Mouse (Mus musculus) lung, postnatal 14 days (tissue): ENCODE measurements around the gene Lef1.
A peak's percentile ranks its signal among the peaks of the same experiment; 100 is the strongest.

ENCODE experiments used
- DNase-seq: peaks from one replicate; pipeline ENCODE4 v3.0.0; 2021

Lef1 gene

DNA sequence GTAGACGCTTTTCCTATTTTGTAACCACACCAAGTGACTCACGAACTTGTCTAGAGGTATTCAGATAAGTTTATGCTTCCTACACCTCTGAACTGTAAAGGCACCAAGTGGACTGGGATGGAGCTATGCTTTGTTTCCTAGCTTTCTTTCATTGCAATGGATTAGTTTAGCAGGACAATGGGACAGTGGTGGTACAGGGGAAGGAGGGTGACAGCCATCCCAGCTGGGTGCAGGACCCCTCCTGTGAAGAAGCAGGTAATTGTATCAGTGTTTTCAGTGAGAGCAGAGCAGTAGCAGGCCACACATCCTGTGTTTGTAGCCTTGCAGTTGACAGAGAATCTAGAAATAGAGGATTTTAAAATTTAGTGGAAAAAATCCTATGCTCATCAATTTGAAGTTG, 34.0 kb downstream of the Lef1 start:
- no peak for DNase-seq

DNA sequence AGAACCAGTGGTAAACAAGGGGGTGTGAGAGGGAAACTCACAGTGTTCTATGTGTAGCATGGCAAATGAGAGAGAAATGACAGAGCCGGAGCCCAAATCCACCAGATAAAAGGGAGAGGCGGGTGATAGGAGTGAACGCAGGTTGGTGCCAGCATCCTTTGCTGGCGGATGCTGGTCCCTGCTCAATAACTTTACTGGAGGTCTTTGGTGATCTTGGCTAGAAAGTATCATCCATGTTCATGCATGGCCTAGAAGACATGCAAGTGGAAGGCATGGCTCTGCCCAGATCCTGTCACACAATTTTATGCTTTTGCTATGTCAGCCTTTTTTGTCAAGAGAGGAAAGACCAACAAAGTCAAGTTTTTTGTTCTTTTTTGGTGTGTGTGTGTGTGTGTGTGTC, 42.6 kb downstream of the Lef1 start:
- DNase-seq, result no peak

DNA sequence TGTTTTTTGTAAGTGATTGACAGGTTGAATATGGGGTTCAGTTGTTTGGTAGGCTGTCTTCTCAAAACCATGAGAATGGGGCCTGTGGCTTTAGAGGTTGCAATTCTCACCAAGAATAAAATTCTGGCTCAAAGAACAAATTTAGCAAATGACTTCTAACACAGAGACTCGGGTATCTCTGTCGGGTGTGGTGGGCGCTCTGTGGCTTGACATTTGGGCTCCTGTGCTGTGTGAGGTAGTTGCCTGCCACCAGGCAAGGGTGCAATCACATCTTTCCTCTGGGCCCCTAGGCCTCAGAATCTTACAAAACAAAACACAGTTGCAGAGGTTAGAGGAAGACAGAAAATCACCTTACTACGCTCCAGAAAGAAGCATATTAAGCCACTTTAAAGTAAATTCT, 43.6 kb downstream of the Lef1 start:
- DNase-seq, result no peak

DNA sequence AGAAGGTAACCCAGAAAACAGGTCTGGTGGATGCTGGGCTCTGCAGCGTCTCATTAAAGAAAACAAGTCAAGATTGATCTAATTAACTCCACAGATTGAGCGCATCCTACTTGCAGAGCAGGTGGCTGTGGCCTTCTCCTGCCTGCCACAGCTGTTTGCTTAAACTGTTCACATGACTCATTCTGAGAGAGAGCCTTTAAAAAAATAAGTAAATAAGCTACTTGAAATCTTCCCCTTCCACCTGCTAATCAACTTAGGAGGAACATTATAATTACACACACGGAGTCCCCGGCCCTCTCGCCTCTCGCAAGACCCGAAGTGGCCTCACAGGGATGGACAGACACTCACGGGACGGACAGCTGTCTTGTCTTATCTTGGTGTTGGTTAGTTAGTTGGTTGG, 44.3 kb downstream of the Lef1 start:
- DNase-seq, result no peak

DNA sequence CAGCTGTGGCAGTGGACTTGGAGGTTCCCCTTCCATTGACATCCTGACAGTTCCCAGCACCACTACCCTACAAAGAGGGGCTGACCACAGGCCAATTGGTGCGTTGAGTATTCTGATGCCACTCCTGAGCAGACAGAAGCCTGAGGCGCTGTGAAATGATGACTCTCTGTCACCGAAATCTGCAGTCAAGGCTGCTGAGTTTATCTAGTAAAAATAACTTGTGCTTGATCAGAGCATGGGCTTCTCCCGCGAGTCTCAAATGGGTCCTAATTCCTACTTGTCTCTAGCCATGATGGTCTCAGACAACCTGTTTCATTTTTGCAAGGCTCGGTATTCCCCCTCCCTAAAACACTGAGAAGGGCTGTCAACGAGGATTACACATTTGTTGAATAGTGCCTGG, 44.8 kb downstream of the Lef1 start:
- DNase-seq, result no peak

DNA sequence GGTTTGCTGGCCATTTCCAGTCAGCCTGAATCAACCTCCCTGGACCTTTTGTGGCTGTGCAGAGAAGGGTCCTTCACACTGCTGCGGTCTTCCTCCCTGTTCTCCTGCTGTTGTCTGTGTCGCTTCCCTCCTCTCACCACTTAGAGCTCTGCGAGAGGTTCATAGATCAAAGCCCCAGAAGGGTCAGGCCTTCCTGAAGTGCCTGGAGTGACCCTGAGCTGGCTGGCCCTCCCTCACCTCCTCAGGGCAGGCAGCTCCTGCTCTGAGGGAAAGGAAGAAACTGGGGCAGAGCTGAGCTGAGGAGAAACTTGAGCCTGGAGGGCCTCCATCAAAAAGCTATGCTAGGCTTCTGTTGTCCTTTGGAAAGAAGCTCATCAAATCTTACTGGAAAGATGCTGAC, 45.4 kb downstream of the Lef1 start:
- DNase-seq, result no peak

DNA sequence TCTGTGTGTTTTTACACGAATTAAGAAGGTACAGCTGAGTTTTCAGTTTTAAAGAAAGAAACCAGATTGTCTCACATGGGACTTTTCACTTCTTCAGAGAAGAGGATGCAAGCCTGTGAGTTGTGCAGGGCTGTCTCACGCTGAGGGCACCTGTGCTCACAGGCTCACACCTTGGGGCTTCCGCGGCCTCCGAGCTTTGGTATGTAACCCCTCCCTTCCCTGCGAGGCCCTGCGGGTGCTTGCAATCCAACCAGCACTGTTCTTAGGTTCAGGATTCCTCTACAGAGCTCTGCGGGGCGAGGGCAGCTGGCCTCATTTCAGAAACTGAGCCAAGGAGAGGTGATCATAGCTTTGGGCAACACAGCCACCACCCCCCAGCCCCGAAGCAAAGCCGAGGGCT, 46.1 kb downstream of the Lef1 start:
- no peak for DNase-seq

DNA sequence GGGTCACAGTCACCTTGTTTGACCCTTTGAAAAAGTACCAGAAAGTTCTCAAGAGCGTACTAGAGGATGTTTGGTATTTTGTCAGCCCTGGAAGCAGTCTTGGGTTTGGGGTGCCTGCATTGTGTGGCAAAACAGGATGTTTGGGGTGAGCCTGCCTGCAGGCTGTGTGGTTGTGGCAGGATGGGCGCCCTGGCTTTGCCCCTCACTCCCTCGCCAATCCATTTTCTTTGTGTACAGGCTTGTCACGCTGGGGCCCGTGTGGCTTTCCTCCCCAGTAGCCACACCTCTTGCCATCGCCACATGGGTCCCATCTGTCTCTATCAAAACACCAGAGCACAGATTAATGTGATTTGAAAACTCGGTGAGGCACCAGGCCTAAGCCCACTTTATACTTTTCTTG, 47.2 kb downstream of the Lef1 start:
- no peak for DNase-seq

DNA sequence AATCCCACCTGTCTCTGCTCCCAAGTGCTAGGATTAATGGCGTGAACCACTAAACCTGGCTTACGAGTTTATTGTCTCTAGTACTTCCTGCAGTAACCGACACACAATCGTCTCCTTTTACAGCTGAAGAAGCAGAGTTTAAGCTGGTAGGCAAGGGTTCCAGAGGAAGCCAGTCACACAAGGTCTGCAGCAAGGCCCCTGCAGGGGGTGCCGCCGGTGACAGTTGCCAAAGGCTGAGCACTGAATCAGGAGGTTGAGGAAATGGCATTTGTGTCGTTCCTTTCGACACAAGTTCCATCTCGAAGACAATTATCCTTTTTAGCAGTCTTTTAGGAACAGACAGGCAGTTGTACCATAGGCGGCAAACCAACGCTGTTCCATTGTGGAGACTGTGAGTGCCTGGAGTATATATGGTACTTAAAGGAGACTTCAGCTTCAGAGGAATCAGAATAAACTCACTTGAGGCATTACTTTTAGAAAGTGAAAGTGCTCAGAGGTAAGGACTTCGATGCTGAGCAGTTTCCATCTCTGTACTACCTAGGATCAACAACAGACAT, 49.0 kb downstream of the Lef1 start:
- DNase-seq, result no peak

DNA sequence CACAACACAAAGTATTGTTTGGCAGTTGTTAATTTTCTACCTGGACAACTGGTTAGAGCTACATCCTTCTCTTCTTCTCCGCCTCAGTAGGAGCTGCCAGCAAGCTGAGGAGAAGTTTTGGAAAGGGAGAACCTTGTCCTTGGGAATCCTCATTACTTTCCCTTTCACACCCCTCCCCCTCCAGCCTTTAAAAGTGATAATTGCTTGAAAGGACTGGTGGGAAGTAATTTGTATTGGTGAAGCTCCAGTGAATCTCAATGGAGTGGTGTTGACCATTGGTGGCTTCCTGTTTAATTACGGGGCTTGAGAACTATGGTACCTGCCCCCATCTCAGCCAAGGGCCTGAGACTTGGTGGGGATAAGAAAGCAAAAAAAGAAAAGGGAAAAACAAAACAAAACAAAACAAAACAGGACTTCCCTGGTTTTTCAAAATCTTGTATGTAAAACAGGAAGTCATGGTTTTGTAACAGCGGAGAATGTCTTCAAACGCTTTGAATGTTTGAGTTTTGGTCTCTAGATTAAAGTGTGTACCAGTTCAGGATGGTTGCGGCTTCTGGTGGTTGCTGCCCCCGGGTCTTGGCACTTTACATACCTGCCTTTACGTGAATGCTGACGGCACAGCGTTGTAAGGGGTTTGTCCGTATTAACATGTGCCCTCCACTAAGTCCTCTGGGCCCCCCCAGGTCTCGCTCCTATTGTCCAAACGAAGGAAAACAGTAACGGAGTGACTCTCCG, 49.8 kb downstream of the Lef1 start:
- DNase-seq, result no peak

DNA sequence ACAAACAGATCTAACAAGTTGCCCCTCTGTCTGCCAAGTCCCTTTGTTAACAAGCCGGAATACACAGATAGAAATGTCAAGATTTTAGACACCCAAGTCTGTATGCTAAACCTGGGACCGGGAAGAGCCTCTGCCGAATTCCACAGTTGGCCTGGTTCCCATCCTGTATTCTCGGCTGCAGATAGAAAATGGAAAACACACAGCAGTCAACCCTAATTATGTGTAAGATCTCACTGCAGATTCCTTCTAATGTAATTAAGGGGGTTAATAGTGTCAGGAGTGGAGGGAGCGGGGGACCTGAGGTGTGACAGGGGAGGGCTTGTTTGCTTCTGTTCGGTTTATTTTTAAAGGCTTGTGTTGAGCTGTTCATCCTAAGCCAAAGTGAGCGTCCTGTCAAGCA, 50.6 kb downstream of the Lef1 start:
- DNase-seq, result no peak

DNA sequence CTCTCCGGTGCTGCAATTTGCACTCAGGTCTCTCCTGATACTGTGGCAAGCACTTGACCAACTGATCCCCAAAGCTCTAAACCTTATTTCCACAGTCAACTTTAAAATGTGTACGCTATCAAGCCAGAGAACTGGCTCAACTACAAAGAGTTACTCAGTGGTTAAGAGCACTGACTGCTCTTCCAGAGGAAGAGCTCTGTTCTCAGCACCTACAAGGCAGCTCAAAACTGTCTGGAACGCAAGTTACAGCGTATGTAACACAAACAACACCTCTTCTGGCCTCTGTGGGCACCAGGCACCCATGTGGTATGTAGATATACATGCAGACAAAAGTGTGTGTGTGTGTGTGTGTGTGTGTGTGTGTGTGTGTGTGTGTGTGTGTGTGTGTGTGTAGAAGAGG, 57.5 kb downstream of the Lef1 start:
- DNase-seq, result no peak

DNA sequence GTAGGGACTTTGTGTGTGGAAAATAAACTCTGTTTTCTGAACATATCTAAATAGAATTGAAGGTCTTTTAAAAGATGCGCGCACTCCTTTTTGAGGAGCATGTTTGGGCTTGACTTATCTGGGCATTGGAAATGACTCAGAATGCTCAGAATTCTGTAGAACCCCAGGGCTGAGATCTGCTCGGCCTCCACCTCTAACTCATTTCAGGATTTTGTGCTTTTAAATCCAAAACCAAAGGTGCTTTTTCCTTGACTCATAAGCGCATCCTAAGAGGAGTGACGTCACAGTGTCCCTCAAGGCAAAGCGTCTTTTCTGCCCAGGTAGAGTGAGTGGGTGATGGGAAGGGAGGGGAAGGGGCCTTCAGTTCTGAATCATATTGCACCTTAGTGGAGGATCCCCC, 58.9 kb downstream of the Lef1 start:
- DNase-seq, result no peak

DNA sequence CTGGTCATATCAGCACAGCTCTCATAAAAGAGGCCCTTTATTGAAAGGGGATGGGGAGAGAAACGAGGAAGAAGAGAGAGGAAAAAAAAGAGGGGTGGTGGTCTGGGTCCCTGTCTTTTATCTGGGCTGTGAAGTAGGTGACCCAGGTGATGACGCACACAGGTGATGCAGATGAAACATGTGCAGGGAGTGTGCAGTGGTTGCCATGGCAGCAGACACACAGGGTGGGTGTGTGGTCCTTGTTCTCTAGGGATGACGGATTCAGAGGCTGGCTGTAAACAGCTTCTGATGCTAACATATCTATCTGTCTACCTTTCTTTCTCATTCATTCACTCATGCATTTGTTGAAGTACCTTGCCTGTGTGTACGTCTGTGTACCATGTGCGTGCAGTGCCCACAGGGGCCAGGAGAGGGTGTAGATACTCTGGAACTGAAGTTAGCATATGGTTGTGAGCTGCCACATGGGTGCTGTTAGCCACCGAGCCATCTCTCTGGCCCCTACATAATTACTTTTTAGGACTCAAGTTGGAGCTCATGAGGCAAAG, 59.9 kb downstream of the Lef1 start:
- DNase-seq, result no peak

DNA sequence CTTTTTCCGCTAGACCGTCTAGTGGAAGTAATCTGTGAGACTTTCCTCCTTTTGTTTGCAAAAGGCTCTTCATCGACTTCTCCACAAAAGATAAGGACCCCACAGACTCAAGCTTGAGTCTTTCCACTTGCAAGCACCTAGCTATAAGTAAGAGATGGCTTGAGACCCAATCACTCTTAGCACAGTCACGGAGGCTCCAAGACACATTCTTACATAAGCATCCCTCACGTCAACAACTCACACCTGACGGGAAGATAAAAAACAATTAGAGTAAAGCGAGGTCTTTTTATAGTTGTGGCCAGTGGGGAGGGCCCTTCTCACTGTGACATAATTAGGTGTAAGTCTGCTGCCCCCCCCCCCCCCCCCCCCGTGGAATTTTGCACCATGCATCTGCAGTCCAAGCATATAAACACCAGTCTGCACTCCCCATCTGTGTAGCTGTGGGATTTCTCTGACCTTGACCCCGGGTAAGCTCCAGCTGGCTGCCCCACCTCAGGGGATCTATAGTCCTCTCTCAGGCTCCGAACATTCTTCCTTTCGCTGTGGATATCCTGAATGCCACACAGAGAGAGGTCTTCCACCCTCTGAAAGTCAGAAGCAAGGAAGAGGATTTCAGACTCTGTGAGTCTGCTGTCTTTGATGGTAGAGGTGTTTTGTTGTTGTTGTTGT, 61.2 kb downstream of the Lef1 start:
- no peak for DNase-seq

DNA sequence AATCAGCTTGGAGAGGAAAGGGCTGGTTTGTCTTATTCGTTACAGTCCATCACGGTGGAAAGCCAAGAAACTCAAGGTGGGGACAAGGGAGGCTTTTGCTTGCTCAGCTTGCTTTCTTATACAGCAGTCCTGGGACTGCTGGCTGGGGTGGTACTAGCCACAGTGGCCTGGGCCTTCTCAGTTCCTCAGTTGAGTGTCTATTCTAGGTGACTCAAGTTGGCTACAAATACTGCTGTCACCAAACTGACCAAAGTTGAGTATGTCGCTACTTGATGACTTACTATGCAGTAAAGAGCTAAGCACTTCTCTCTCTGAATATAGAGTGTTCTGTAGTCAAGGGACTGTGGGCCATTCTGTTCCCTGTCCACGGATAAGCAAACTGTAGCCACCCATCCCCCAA, 62.0 kb downstream of the Lef1 start:
- no peak for DNase-seq

DNA sequence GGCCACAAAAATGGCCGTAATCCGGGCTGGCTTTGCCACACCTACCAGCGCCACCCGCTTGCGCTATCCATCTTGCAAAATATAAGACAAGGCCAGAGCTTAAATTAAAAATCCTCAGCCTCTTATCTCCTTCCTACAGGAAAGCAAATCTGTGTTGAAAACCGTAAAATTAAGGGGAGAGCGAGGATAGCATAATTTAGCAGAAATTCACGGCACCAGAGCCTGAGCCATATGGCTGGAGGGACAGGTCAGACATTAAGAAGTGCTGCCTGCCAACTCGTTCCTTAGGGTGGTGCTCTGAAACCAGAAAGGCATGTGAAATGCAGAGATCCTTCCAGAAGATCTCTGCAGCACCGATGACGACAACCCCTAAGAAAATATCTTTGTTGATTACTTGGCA, 70.7 kb downstream of the Lef1 start:
- no peak for DNase-seq

DNA sequence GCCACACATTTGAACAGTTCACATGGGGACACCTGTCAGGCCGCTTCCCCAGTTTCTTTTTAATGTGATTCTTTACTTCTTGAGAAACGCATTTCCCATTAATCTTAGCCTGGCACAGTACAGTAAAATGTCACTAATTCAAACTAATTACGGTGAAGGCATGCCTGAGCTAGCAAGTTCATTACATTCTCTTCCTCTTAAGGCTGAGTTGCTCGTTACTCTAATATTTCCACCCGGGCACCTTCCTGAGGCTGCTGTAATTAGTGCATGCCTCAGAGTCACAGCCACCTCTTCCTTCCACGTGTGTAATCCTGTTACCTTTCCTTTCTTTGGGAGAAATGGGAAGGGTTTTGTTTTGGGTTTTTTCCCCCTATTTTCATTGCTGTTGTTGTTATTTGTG, 71.9 kb downstream of the Lef1 start:
- no peak for DNase-seq

DNA sequence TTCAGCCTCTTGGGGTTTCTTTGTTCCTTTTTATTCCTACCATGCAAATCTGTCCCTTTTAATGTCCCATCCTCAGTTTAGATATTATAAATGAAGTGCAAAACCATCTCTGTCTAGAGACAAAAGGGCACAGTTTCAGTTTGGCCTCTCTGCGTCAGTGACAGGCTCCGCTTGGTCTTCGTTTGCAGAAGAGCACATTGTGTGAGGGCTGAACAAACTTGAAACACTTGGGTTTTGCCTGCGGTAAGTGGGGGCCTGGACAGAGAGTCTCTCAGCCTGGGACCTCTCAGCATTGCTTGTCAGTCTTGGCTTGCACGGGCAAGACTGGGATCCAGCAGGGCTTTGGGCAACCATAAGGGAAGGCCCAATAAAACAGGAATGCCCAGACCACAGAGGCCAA, 75.9 kb downstream of the Lef1 start:
- DNase-seq, result peak; percentile 7

DNA sequence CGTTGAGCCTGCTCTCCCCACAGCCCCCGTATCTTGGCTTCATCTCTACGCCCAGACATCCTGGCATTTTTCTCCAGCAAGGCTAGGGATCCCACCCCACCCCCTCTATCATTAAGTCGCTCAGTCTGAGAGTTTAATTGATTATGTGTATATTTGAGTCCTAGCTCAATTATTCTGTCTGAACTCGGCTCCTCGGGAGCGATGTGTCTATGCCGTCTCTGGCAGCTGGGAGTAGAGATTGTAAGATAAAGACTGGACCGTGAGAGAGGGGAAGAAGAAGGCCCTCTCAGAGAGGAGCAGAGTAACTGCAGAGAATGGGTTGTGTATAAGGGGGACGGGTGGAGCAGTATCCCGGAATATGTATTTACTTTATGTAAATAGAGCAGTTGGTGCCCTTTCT, 80.0 kb downstream of the Lef1 start:
- DNase-seq, result no peak

DNA sequence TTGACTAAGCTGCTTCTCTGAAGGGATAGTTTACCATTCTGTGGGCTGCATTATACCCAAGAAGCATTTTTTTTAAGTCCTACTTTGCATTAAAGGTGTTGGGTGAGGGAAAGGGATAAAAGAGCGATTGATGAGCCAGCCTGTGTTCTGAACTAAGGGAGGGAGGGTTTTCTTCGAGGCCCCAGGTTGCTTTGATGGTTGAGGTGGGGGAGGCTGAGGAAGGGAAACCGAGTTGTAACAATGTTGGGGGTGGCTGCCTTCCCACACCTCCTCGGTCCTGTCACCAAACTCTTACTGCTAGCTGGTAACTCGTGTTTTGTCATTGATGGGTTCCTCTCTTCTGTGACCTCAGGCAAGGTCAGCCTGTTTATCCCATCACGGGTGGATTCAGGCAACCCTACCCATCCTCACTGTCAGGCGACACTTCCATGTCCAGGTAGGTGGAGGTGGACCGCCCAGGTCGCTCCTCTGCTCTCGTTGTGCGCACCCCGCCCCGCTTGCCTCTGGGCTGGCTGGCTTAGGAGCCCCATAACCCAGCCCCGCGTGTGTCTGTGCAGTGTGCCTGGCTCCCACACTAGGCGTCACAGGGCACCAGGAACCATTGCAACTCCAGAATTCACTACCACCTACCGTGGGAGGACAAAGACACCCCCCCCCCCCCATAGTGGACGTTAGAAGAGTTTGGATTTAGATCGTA, 80.5 kb downstream of the Lef1 start:
- DNase-seq, result no peak

DNA sequence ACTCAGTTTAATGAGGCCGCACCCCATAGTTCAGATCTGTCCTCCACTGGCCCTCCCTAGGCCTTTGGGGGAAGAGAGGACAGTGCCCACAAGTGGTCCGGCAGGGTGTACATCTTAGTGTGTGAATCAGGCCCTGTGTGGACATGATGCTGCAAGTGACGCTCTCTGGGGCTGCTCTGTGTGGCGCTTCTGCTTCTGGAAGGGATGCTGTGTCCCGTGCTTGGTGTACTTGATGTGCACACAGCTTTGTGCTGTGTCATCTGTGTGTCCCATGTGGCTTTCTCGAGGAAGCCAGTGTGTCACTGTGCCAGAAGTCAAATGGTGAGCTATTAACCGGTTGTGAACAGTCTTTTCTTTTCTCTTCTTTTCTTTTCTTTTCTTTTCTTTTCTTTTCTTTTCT, 81.2 kb downstream of the Lef1 start:
- no peak for DNase-seq

DNA sequence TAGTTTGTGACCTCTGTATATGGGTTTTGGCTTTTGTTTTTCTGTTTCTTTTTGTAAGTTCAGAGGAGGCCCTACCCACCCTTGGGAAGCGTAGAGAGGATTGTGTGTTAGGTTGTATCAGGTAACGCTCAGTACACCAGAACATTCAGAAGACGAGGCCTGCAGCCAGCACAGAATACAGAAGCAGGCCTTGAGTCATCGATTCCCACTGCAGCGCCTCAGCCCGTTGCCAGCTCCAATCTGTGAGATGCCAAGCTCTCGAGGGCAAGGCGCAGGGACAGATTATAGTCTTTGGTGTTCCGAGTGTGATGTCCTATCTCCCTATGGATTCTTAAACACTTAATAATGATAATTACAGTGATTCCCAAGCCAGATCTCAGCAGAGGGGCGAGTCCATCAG, 85.8 kb downstream of the Lef1 start:
- no peak for DNase-seq

DNA sequence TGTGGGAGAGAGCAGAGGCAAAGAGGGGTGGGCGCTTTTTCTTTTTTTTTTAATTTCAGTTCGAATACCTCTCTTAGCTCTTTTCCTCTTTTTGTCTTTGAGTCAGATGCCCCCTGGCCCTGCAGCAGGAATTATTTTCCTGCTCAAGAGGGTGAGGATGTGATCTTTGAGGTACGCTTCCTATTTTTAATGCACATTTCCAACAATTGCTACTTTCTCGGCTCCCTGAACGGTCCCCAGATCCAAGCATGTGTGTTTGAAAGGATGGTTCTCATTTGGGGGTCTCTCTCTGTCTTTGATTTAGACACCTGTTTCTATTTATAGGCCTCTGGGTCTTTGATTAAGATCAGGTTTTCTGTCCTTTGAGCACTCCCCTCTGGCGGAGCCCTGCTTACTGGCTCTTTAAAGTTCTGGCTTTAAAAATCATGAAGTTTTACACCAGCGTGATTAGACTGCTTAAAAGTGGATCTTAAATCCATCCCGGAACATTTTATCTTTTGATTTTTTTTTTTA, 86.3 kb downstream of the Lef1 start:
- DNase-seq, result no peak
